Mouse (Mus musculus): ENCODE measurements around the gene Hrh1. TPM values are rescaled to one million over a fixed set of nuclear protein-coding genes. Genes with fewer than 3 reads are reported as not detected.

The Hrh1 gene
- total and polyA plus RNA-seq, 3 experiments: not detected

DNA sequence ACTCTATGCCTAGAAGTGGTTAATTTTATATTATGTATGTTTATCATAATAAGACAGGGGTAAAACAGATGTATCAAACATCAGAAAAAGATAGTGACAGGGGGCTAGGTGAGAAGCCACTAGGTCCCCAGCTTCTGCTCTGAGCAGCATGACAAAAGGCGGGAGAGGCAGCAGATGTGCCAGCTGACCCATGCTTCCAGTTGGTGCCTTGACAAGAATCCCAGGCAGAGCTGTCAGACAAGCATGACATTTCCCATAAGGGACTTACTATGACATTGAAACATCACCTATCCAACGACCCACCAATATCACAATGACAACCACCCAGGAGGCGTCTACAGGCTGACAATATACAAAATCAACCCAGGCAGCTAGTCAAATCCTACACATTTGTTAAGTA, 16.9 kb upstream of the Hrh1 start:
- TF ChIP-seq ZKSCAN1 (IDR thresholded peaks at IDR 0.05; ENCODE audit: borderline replicate concordance, low read depth, low read length): no peak
- TF ChIP-seq PAX5 (IDR thresholded peaks at IDR 0.05; ENCODE audit: low read length): no peak
- TF ChIP-seq USF1 (IDR thresholded peaks at IDR 0.05; ENCODE audit: low read depth, low read length): no peak
- TF ChIP-seq E2F4 (IDR thresholded peaks at IDR 0.05; ENCODE audit: insufficient replicate concordance, low read depth, low read length): no peak
- no peak for TF ChIP-seq MAFK (IDR thresholded peaks at IDR 0.05; ENCODE audit: insufficient replicate concordance, low read length)
- no peak for TF ChIP-seq POLR2AphosphoS2 (IDR thresholded peaks at IDR 0.05; ENCODE audit: low read depth, low read length)
- no peak for TF ChIP-seq IRF4 (IDR thresholded peaks at IDR 0.05; ENCODE audit: low read depth, low read length)
- no peak for TF ChIP-seq CTCF (conservative IDR thresholded peaks at IDR 0.05 in 1 of 2, IDR thresholded peaks at IDR 0.05 in 1 of 2; ENCODE audit: low read depth in 2 of 2, low read length in 2 of 2)
- TF ChIP-seq UBTF (IDR thresholded peaks at IDR 0.05; ENCODE audit: low read depth, low read length): no peak
- no peak for TF ChIP-seq GABPA (IDR thresholded peaks at IDR 0.05; ENCODE audit: insufficient replicate concordance, low read depth, low read length)
- no peak for TF ChIP-seq SIN3A (IDR thresholded peaks at IDR 0.05; ENCODE audit: low read length)
- no peak for TF ChIP-seq NRF1 (IDR thresholded peaks at IDR 0.05; ENCODE audit: low read depth, low read length)
- TF ChIP-seq TBP (conservative IDR thresholded peaks at IDR 0.05; ENCODE audit: low read depth, low read length): no peak
- TF ChIP-seq SMC3 (IDR thresholded peaks at IDR 0.05; ENCODE audit: low read depth, low read length): no peak
- no peak for TF ChIP-seq RCOR1 (conservative IDR thresholded peaks at IDR 0.05; ENCODE audit: low read depth, low read length)
- Histone ChIP-seq H3K79me2 (replicated peaks; ENCODE audit: control insufficient read depth, extremely low read depth, insufficient read depth, poor library complexity, severe bottlenecking) (no peaks in the 10 kb centered on the region), H3K27ac (ENCODE audit: insufficient read depth, low read depth) (no peak overlapping the region), H3K36me3 (replicated peaks in 1 of 2; ENCODE audit: control insufficient read depth in 1 of 2, insufficient read depth in 1 of 2, low read length in 1 of 2) (no peaks in the 10 kb centered on the region), H3K4me3 (replicated peaks in 1 of 3; ENCODE audit: low read depth in 2 of 3, low read length in 2 of 3, poor library complexity in 1 of 3) (no peak overlapping the region), H3K4me2 (ENCODE audit: insufficient read depth, low read depth, poor library complexity, severe bottlenecking) (no peak overlapping the region), H3K9ac (ENCODE audit: insufficient read depth, low read depth) (no peak overlapping the region), H3K4me1 (ENCODE audit: control insufficient read depth in 1 of 2, insufficient read depth in 2 of 2) (no peaks in the 10 kb centered on the region), H3K27me3 (replicated peaks) (peaks cover 91% of the 10 kb centered on the region), H3K9me3 (replicated peaks; ENCODE audit: low read length) (peaks cover 2% of the 10 kb centered on the region)
- in situ Hi-C loops (cut with MboI; ENCODE audit: low pct_ligation_motif_present, low pct_unique_long_range_greater_than_20kb, low sequenced_read_pairs) (no loop called here), dilution Hi-C loops (cut with MboI; ENCODE audit: extremely low pct_ligation_motif_present, extremely low pct_unique_long_range_greater_than_20kb, low sequenced_read_pairs) (no loop called here)
- no peak for DNase-seq (ENCODE audit: extremely low read depth)

GRCm38 (mm10) chr6:114387320-114387719, 10.4 kb upstream of the Hrh1 start:
- Histone ChIP-seq H3K36me3 (replicated peaks in 1 of 2; ENCODE audit: control insufficient read depth in 1 of 2, insufficient read depth in 1 of 2, low read length in 1 of 2) (no peaks in the 10 kb centered on the region), H3K27me3 (replicated peaks) (peaks cover 94% of the 10 kb centered on the region), H3K27ac (ENCODE audit: insufficient read depth, low read depth) (no peak overlapping the region), H3K9ac (ENCODE audit: insufficient read depth, low read depth) (no peak overlapping the region), H3K4me3 (replicated peaks in 1 of 3; ENCODE audit: low read depth in 2 of 3, low read length in 2 of 3, poor library complexity in 1 of 3) (no peak overlapping the region), H3K9me3 (replicated peaks; ENCODE audit: low read length) (peaks cover 4% of the 10 kb centered on the region), H3K4me2 (ENCODE audit: insufficient read depth, low read depth, poor library complexity, severe bottlenecking) (no peak overlapping the region), H3K79me2 (replicated peaks; ENCODE audit: control insufficient read depth, extremely low read depth, insufficient read depth, poor library complexity, severe bottlenecking) (no peaks in the 10 kb centered on the region), H3K4me1 (ENCODE audit: control insufficient read depth in 1 of 2, insufficient read depth in 2 of 2) (no peaks in the 10 kb centered on the region)
- in situ Hi-C loops (cut with MboI; ENCODE audit: low pct_ligation_motif_present, low pct_unique_long_range_greater_than_20kb, low sequenced_read_pairs): no loop called here
- TF ChIP-seq NELFE (IDR thresholded peaks at IDR 0.05; ENCODE audit: low read depth, low read length) (no peak), UBTF (IDR thresholded peaks at IDR 0.05; ENCODE audit: low read depth, low read length) (no peak), POLR2A (IDR thresholded peaks at IDR 0.05; ENCODE audit: low read depth, low read length) (no peak), NRF1 (IDR thresholded peaks at IDR 0.05; ENCODE audit: low read depth, low read length) (no peak), JUN (IDR thresholded peaks at IDR 0.05; ENCODE audit: insufficient read depth, low read depth, low read length) (no peak), MAFK (IDR thresholded peaks at IDR 0.05; ENCODE audit: insufficient replicate concordance, low read length) (no peak), CTCF (conservative IDR thresholded peaks at IDR 0.05 in 1 of 2, IDR thresholded peaks at IDR 0.05 in 1 of 2; ENCODE audit: low read depth in 2 of 2, low read length in 2 of 2) (no peak), CHD2 (IDR thresholded peaks at IDR 0.05; ENCODE audit: low read length) (no peak), E2F4 (IDR thresholded peaks at IDR 0.05; ENCODE audit: insufficient replicate concordance, low read depth, low read length) (no peak), ZMIZ1 (IDR thresholded peaks at IDR 0.05; ENCODE audit: low read depth, low read length) (no peak), SMC3 (IDR thresholded peaks at IDR 0.05; ENCODE audit: low read depth, low read length) (no peak), BHLHE40 (IDR thresholded peaks at IDR 0.05; ENCODE audit: low read depth, low read length) (no peak), MXI1 (IDR thresholded peaks at IDR 0.05; ENCODE audit: low read depth, low read length) (no peak), MAX (IDR thresholded peaks at IDR 0.05; ENCODE audit: low read length) (no peak), JUND (conservative IDR thresholded peaks at IDR 0.05; ENCODE audit: low read depth, low read length) (no peak), GABPA (IDR thresholded peaks at IDR 0.05; ENCODE audit: insufficient replicate concordance, low read depth, low read length) (no peak)
- dilution Hi-C loops (cut with MboI; ENCODE audit: extremely low pct_ligation_motif_present, extremely low pct_unique_long_range_greater_than_20kb, low sequenced_read_pairs): no loop called here
- DNase-seq (ENCODE audit: extremely low read depth): no peak
